Mouse (Mus musculus) hematopoietic multipotent progenitor cell, adult 10-12 weeks (in vitro differentiated cells): ENCODE results near the gene Add3. TPM values are rescaled to one million over a fixed set of nuclear protein-coding genes. Genes with fewer than 3 reads are reported as not detected.

Source experiments
- polyA plus RNA-seq: library from polyadenylated mRNA; stranded (reverse); fragments of >175 nt; gene quantifications from 2 replicates; pipeline ENCODE4 v1.2.3, GENCODE M21; 2012; ENCODE audit warnings: low replicate concordance

Add3 gene
- 45.0 and 46.0 TPM in 2 replicates for polyA plus RNA-seq

DNA sequence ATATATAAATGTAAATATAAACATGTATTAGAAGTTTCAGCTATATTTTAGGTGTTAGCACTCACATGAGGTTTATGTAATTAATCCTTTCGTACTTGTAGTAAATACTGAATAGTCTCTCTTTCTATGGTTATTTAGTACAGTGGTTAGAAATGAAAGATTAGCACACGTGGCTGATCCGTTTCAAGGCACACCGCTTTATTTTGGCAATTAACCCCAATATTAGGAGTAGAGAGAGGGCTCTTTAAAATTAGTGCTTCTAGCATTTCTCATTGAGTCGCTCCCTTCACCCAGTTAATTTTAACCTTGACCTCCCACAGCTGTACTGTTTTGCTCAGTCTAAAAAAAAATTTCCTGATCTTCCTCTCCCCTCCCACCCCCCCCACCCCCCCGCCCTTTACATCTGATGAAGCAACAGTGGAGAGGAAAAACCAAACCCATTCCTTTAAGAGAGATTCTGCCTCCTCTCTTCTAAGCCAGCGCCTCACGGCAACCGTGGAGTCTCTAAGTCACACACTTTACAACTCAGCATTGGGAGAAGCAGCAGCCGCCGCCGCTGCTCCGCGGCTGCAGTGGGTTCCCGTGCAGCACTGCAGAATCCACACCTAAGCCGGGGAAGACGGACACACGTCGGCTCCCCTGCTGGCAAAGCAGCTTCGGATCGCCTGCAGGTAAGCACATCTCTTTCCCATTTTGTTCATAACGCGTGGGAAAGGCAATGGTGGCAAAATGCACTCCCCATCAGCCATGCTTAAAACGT, at the start of gene Add3:
TSS of gene Add3 (plus strand) at position 400 of the 760 bp plus-strand sequence.

Other genes with a start within 250 kb of the Add3 start
- 15.8 and 36.4 TPM in 2 replicates for gene Xpnpep1, start 100.2 kb upstream of the Add3 start, polyA plus RNA-seq
- gene Mxi1, start 170.1 kb downstream of the Add3 start, polyA plus RNA-seq, result 26.1 and 45.0 TPM in 2 replicates
- gene Gm10197, start 231.3 kb downstream of the Add3 start, polyA plus RNA-seq, result not detected in 2 replicates